Mouse (Mus musculus): ENCODE measurements around the gene Ffar4.

Ffar4 gene

GRCm38 (mm10) chr19:38096858-38097758 lies at the start of gene Ffar4:
Gene Ffar4, plus strand, starts transcription at chr19:38097071.
- no peak for DNase-seq

GRCm38 (mm10) chr19:38049686-38050085 lies 47.2 kb upstream of the Ffar4 start:
- no peak for DNase-seq

- DNase-seq = no peak
Measured at GRCm38 (mm10) chr19:38053227-38054041, 43.4 kb upstream of the Ffar4 start.

DNA sequence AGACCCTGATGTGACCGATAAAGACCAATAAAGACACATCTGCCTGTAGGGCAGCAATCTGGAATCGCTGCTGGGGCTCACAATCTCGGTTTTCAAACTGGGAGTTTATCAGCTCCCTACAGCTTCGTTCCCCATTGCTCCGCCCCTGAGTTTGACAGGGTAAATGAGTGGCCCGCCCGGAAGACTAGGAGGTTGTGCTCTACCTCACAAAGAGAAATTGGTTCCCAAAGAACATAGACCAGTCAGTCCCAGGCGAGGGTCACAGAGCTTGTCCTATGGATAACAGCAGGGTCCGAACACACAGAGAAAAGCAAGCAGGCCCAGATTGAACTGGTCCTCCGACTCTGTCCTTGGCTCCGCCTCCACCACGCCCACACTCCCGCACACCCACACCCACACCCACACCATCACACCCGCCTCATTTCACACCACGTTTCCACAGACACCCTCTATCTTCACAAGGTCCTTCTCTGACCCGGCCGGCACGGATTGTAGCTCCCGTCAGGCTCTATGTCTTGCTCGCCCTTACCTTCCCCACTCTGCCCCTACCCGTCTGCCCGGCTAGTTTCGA lies 42.6 kb upstream of the Ffar4 start:
- DNase-seq = no peak

DNA sequence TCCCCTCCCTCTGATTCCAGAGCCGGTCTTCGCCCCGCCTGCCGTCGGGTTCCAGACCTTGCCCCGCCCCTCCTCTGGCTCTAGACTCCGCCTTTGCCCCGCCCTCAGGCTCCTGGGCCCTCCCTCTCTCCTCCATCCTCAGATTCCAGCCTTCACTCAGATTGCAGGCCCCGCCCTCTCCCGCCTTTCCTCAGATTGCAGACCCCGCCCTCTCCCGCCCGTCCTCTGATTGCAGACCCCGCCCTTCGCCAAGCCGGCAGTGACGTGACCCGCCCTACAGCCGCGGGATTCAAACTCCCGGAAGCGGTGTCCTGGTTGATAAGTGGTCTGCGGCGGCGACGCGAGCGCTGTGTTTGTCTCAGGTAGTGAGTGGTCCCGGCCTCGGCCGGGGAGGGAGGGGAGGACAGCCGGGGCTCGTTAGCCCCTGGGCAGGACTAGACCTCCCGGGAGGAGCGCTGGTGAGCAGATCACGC lies 42.1 kb upstream of the Ffar4 start, which contains the start of gene Cep55:
Cep55 (plus strand) TSS at position 292 of the 473 bp plus-strand sequence.
- DNase-seq = peak; percentile 98

GRCm38 (mm10) chr19:38055798-38056197 lies 41.1 kb upstream of the Ffar4 start:
- no peak for DNase-seq

DNA sequence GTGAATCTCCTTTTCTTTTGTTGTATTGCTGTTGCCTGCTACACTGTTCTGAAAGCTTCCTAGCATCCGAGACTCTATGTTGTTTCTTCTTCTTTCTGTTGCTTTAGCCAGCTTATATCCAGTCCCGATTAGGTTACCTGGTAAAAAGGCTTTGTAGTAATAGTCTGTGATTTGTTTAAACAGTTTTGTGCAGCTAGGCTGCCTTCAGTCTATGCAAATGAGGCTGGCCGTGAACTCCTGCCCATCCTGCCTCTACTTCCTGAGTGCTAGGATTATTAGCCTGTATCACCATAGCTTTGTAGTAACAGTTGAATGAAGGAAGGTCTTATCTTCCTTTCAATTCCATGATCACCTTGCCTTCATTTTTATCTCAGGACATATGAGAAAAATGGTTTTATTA lies 40.6 kb upstream of the Ffar4 start:
- DNase-seq = no peak

DNA sequence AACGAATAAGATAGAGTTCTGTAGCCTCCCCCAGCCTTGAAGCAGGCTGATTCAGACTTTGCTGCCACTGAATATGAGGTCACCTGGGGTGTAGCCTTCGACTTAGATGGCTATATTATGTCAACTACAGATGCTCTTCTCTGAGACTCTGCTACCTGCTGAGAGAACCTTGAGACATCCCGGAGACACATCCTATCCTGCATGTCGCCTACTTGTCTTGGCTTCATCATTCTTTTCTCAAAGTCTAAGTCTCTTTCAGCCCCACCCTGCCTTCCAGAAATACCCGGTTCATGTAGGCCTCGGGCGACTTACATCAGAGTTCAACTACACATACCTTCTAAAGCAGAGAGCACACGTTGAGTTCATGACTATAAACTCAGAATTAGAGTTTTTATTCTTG lies 39.9 kb upstream of the Ffar4 start:
- no peak for DNase-seq

DNA sequence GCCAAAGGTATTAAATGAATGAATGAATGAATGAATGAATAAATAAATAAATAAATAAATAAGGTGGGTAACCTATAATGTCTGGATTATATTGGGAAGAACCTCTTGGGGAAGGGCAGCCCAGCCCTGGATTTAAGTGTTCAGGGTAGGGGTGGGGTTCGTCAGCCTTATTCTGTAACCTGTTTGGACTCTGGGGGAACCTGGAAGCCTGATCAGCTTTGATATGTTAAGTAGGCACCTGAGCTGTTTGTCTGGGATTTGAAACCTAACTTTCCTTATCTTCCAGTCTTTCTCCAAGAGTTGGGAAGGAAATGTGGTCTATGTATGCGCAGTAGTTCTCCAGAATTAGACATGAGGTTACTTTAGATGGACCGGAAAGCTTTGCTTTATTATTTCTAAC lies 33.7 kb upstream of the Ffar4 start:
- DNase-seq = no peak

DNA sequence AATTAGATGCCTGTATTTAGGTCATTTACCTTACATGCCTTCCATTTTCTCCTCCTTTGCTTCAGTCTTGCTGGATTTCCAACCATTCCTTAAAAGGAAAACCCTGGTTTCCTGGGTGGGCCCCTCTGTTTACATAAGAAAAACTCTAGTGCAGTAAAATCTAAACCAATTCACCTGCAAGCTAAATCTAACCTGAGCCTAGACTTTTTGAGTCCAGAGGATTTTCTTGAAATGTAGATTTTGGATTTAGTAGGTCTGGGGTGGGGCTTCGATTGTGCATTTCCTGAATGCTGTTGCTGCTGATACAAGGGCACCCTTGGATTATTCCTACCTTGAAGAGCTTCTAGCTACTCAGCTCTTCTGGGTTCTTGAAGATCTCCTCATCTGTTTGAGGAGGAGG lies 32.8 kb upstream of the Ffar4 start:
- no peak for DNase-seq

DNA sequence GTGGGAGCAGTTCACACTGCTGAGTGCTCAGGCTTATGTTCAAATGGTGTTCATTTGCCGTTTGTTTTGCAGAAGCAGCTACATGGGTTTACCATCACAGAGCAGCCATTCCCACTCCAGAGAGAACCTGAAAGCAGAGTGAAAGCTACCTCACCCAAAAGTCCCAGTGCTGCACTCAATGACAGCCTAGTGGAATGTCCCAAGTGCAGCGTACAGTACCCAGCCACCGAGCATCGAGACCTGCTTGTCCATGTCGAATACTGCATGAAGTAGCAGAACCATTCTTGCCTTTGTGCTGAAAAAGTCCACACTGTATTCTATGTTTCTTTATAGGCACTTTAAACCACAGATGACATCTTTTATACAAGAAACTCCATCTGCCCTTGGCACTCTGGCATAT lies 23.6 kb upstream of the Ffar4 start:
- no peak for DNase-seq

GRCm38 (mm10) chr19:38075051-38075450 lies 21.8 kb upstream of the Ffar4 start:
- no peak for DNase-seq

GRCm38 (mm10) chr19:38076251-38076650 lies 20.6 kb upstream of the Ffar4 start:
- DNase-seq = no peak

DNA sequence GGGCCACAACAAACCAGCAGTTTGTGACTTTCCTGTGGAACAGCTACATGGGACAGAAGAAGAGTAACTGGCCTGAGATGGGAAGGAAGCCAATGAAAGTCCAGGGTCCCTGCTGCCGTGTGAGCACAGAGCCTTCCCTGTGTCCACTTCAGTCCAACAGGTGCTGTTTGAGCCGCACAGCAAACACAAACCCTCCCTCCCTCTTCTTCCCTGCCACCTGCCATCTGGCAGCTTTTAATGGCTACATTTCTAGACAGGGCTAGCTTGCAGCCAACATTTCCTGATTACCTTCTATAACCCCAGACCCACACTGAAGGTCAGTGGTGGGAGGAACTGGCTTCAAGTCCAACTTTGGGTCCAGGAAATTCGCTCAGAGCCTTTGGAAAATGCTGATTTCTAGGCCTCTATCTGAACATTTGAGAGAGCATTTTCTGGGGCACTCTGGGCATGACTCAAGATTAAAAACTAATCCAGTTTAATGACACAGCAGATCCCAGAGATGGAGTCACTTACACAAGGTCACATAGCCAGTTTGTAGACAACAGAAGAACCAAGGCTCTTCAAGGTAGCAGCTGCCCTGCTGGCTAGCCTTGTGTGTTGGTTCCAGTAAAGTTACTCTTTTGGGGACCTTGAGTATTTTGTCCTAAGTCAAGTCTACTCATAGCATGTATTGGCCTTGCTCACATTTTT lies 18.9 kb upstream of the Ffar4 start:
- no peak for DNase-seq

GRCm38 (mm10) chr19:38081361-38081760 lies 15.5 kb upstream of the Ffar4 start:
- no peak for DNase-seq

GRCm38 (mm10) chr19:38082931-38083525 lies 13.8 kb upstream of the Ffar4 start:
- no peak for DNase-seq

GRCm38 (mm10) chr19:38085841-38086240 lies 11.0 kb upstream of the Ffar4 start:
- no peak for DNase-seq

- DNase-seq = no peak
Measured at GRCm38 (mm10) chr19:38086948-38087551, 9.8 kb upstream of the Ffar4 start.

GRCm38 (mm10) chr19:38089358-38089757 lies 7.5 kb upstream of the Ffar4 start:
- DNase-seq = no peak

DNA sequence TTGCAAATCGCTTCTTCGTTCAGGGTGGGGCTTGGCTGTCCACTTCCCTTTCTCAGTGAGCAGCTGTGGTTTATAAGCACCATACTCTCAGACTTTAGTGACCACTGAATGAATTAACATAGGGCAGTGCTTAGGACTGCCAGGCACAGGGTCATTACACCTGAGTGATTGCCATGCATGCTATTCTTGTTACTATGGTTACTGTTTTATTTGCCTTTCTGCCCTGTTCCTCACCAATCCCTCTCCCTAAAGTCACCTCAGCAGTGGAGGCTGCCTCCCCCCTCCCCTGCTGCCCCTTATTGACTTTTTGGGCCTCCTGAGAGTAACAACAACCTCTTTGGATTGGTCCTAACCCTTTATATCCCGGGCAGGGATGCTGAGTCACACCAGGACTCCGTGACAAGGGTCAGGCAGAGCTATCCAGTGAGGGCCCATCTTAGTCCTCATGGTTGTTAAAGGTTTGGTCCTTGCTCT lies 5.3 kb upstream of the Ffar4 start:
- no peak for DNase-seq

DNA sequence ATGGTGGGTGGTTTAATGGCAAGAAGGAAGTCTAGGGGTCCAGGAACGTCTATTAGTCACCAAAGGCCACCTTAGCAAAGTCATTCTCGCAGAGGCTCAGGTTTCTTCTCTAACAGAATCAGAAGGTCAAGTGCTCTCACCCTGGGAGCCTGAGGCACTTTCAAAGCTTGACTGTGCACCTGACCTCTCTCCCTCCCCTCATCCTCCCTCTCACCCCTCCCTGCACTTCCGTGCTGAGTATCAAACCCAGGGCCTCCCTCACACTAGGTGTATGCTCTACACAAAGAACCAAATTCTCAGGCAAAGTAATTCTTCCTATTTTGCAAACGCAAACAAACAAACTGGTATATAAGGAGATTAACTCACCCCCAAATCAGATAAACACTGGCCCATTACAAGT lies 640 bp upstream of the Ffar4 start:
- DNase-seq = no peak

- no peak for DNase-seq
Measured at GRCm38 (mm10) chr19:38107871-38108270, 11.0 kb downstream of the Ffar4 start.

Data from thymus, postnatal 14 days (tissue).